Mouse (Mus musculus) heart, adult 2 months (tissue): ENCODE measurements at regions not wholly inside any gene's neighbourhood (a gene's known extent, or its start where the extent isn't known, plus 50 kb on each side); places are given as distances from the start of the nearest gene placed in this dataset.

ENCODE experiments used
- DNase-seq, 2 experiments: peaks; one replicate each; pipeline ENCODE4 v3.0.0; 2021
- H3K27ac ChIP-seq: fragments of 200-600 bp; 2 replicates; pipeline ENCODE4 v1.8.1; 2022
- H3K27me3 ChIP-seq: fragments of 200-500 bp; 2 replicates; pipeline ENCODE4 v1.6.1; 2012; ENCODE audit warnings: mild to moderate bottlenecking, low read length, inconsistent platforms, mixed read lengths; ENCODE audit not compliant: control insufficient read depth, insufficient read depth
- H3K36me3 ChIP-seq: fragments of 200-500 bp; 2 replicates; pipeline ENCODE4 v1.6.1; 2012; ENCODE audit warnings: low read length, inconsistent platforms; ENCODE audit not compliant: control insufficient read depth, insufficient read depth
- H3K4me1 ChIP-seq: fragments of 200-500 bp; 2 replicates; pipeline ENCODE4 v1.6.1; 2011; ENCODE audit warnings: low read length; ENCODE audit not compliant: control insufficient read depth, insufficient read depth
- H3K4me3 ChIP-seq: fragments of 200-600 bp; 2 replicates; pipeline ENCODE4 v1.8.1; 2022
- H3K79me2 ChIP-seq: fragments of 200-500 bp; replicated peaks from 2 replicates; pipeline ENCODE4 v1.6.1; 2012; ENCODE audit warnings: mild to moderate bottlenecking, inconsistent platforms, low read length, moderate library complexity, mixed read lengths; ENCODE audit not compliant: control insufficient read depth, insufficient read depth
- H3K9ac ChIP-seq: fragments of 200-500 bp; 2 replicates; pipeline ENCODE4 v1.6.1; 2012; ENCODE audit warnings: low read depth, mild to moderate bottlenecking, control low read depth, inconsistent platforms, low read length, mixed read lengths
- CTCF ChIP-seq: fragments of 200-600 bp; IDR thresholded peaks from 2 replicates; pipeline ENCODE4 v1.8.1; 2022; ENCODE audit warnings: antibody characterized with exemption, mild to moderate bottlenecking, moderate library complexity
- EP300 ChIP-seq: fragments of 200-500 bp; IDR thresholded peaks from 2 replicates; pipeline ENCODE4 v1.6.1; 2011; ENCODE audit warnings: low read depth, low read length, control low read depth; ENCODE audit not compliant: insufficient read depth
- POLR2A ChIP-seq: fragments of 200-500 bp; IDR thresholded peaks from 2 replicates; pipeline ENCODE4 v1.6.1; 2011; ENCODE audit warnings: mild to moderate bottlenecking, low read depth, low read length, control low read depth; ENCODE audit not compliant: insufficient read depth
- WGBS: fragments of 180-500 bp; shearing (Covaris S2); methylation state at CpG from one replicate; pipeline ENCODE4 v1.1.7; 2018; 5-methylcytosine and 5-hydroxymethylcytosine counted together
- intact Hi-C: fragments of 180-260 bp; cut with DNase I; formaldehyde crosslinking; loops from one replicate; pipeline ENCODE4 v1.15.1; 2025

GRCm38 (mm10) chr8:97433584-97433983 lies 1545.2 kb upstream of the Got2 start:
- Histone ChIP-seq H3K27me3 (no peaks in the 10 kb centered on the region), H3K36me3 (no peaks in the 10 kb centered on the region), H3K4me3 (no peak overlapping the region), H3K27ac (no peak overlapping the region), H3K9ac (no peak overlapping the region), H3K79me2 (no peaks in the 10 kb centered on the region), H3K4me1 (no peaks in the 10 kb centered on the region)
- intact Hi-C loops = no loop called here
- no peak for DNase-seq
- TF ChIP-seq CTCF (no peak), EP300 (no peak), POLR2A (no peak)
- WGBS = 66% methylated on average over 5 of the region's 5 CpGs

- intact Hi-C loops = no loop called here
- no peak for DNase-seq
- H3K4me1 ChIP-seq = no peaks in the 10 kb centered on the region
- no peak overlapping the region for H3K4me3 ChIP-seq
- no peaks in the 10 kb centered on the region for H3K79me2 ChIP-seq
- TF ChIP-seq CTCF (no peak), POLR2A (no peak), EP300 (no peak)
- no peaks in the 10 kb centered on the region for H3K27me3 ChIP-seq
- H3K36me3 ChIP-seq = no peaks in the 10 kb centered on the region
- no peak overlapping the region for H3K27ac ChIP-seq
- WGBS = 45% methylated on average over 4 of the region's 4 CpGs
- H3K9ac ChIP-seq = no peak overlapping the region
These were observed 1543.1 kb upstream of the Got2 start for GRCm38 (mm10) chr8:97431467-97431866.

GRCm38 (mm10) chr8:97422331-97422730 lies 1534.0 kb upstream of the Got2 start:
- Histone ChIP-seq H3K4me1 (no peaks in the 10 kb centered on the region), H3K79me2 (no peaks in the 10 kb centered on the region), H3K36me3 (no peaks in the 10 kb centered on the region), H3K27me3 (no peaks in the 10 kb centered on the region), H3K4me3 (no peak overlapping the region), H3K9ac (no peak overlapping the region), H3K27ac (no peak overlapping the region)
- intact Hi-C loops = no loop called here
- 16% methylated on average over 1 of the region's 1 CpGs for WGBS
- TF ChIP-seq POLR2A (no peak), CTCF (no peak), EP300 (no peak)
- DNase-seq = no peak

GRCm38 (mm10) chr8:97414742-97415141 lies 1526.4 kb upstream of the Got2 start:
- Histone ChIP-seq H3K79me2 (no peaks in the 10 kb centered on the region), H3K9ac (no peak overlapping the region), H3K4me1 (no peaks in the 10 kb centered on the region), H3K27me3 (no peaks in the 10 kb centered on the region), H3K4me3 (no peak overlapping the region), H3K27ac (no peak overlapping the region), H3K36me3 (no peaks in the 10 kb centered on the region)
- DNase-seq = no peak
- TF ChIP-seq EP300 (no peak), POLR2A (no peak), CTCF (no peak)
- intact Hi-C loops = no loop called here
- WGBS = 51% methylated on average over 1 of the region's 1 CpGs

GRCm38 (mm10) chr8:97403308-97403707 lies 1515.0 kb upstream of the Got2 start:
- no peaks in the 10 kb centered on the region for H3K36me3 ChIP-seq
- intact Hi-C loops = no loop called here
- no peaks in the 10 kb centered on the region for H3K4me1 ChIP-seq
- no peaks in the 10 kb centered on the region for H3K27me3 ChIP-seq
- WGBS = 53% methylated on average over 2 of the region's 2 CpGs
- no peak overlapping the region for H3K27ac ChIP-seq
- TF ChIP-seq CTCF (no peak), EP300 (no peak), POLR2A (no peak)
- no peaks in the 10 kb centered on the region for H3K79me2 ChIP-seq
- no peak overlapping the region for H3K9ac ChIP-seq
- DNase-seq = no peak
- H3K4me3 ChIP-seq = no peak overlapping the region

- H3K4me3 ChIP-seq = no peak overlapping the region
- no peaks in the 10 kb centered on the region for H3K79me2 ChIP-seq
- TF ChIP-seq POLR2A = no peak
- no peak for TF ChIP-seq CTCF
- TF ChIP-seq EP300 = no peak
- intact Hi-C loops = no loop called here
- no peak overlapping the region for H3K9ac ChIP-seq
- no peaks in the 10 kb centered on the region for H3K36me3 ChIP-seq
- H3K27me3 ChIP-seq = no peaks in the 10 kb centered on the region
- H3K4me1 ChIP-seq = no peaks in the 10 kb centered on the region
- H3K27ac ChIP-seq = no peak overlapping the region
- 40% methylated on average over 7 of the region's 7 CpGs for WGBS
- no peak for DNase-seq
These were observed 1509.0 kb upstream of the Got2 start for GRCm38 (mm10) chr8:97397327-97397719.
